Mouse (Mus musculus) CH12.LX (cell line): ENCODE measurements at regions not wholly inside any gene's neighbourhood (a gene's known extent, or its start where the extent isn't known, plus 50 kb on each side); places are given as distances from the start of the nearest gene placed in this dataset.

Source experiments
- CHD2 ChIP-seq: IDR thresholded peaks from 2 replicates; pipeline ENCODE4 v1.6.1; 2011; ENCODE audit warnings: low read length, improper control_type of control experiment
- CTCF ChIP-seq, 2 experiments: IDR thresholded peaks in 1 of 2; conservative IDR thresholded peaks in 1 of 2; 2 replicates each; pipeline ENCODE4 v1.5.1; 2011 to 2012; ENCODE audit warnings: low read depth in 2 of 2, low read length in 2 of 2, improper control_type of control experiment in 1 of 2, inconsistent platforms in 1 of 2, mild to moderate bottlenecking in 1 of 2, moderate library complexity in 1 of 2
- E2F4 ChIP-seq: IDR thresholded peaks from 2 replicates; pipeline ENCODE4 v1.6.1; 2011; ENCODE audit warnings: low read depth, low read length, improper control_type of control experiment; ENCODE audit not compliant: insufficient replicate concordance
- IRF4 ChIP-seq: IDR thresholded peaks from 2 replicates; pipeline ENCODE4 v1.6.1; 2014; ENCODE audit warnings: low read depth, mild to moderate bottlenecking, inconsistent platforms, low read length, improper control_type of control experiment
- MAFK ChIP-seq: IDR thresholded peaks from 2 replicates; pipeline ENCODE4 v1.6.1; 2011; ENCODE audit warnings: low read length, improper control_type of control experiment; ENCODE audit not compliant: insufficient replicate concordance
- MAX ChIP-seq: IDR thresholded peaks from 2 replicates; pipeline ENCODE4 v1.6.1; 2011; ENCODE audit warnings: low read length, improper control_type of control experiment
- MXI1 ChIP-seq: IDR thresholded peaks from 2 replicates; pipeline ENCODE4 v1.6.1; 2011; ENCODE audit warnings: mild to moderate bottlenecking, low read depth, low read length, improper control_type of control experiment
- NELFE ChIP-seq: IDR thresholded peaks from 2 replicates; pipeline ENCODE4 v1.6.1; 2011; ENCODE audit warnings: low read depth, low read length, improper control_type of control experiment
- POLR2A ChIP-seq: IDR thresholded peaks from 2 replicates; pipeline ENCODE4 v1.6.1; 2011; ENCODE audit warnings: low read depth, mild to moderate bottlenecking, improper control_type of control experiment, low read length
- POLR2AphosphoS2 ChIP-seq: IDR thresholded peaks from 2 replicates; pipeline ENCODE4 v1.6.1; 2011; ENCODE audit warnings: low read depth, low read length, improper control_type of control experiment
- USF2 ChIP-seq: conservative IDR thresholded peaks from 2 replicates; pipeline ENCODE4 v1.6.1; 2011; ENCODE audit warnings: low read depth, low read length, improper control_type of control experiment

DNA sequence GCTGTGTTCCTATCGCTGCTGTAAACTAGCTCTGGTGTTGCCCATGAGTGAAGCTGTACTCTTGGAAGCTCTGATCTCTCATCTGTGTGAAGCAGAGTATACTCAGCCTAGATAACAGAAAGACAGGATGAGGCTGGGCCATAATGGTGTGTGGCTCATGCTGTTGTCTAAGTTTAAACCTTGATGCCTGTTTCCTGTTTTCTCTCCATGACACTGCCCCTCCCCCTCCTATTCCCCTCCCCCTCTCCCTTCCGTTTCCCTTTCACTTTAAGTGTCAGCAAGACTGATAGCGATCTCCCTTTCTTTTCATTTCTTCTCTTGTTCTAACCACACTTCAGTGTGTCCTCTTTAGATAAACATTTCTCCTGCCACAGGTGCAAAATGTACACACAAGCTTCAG is 229.2 kb upstream of the Tbc1d5 start:
- TF ChIP-seq MAFK (no peak), MAX (no peak), IRF4 (no peak), USF2 (no peak), CTCF (conservative IDR thresholded peaks at IDR 0.05 in 1 of 2, IDR thresholded peaks at IDR 0.05 in 1 of 2; ENCODE audit: low read depth in 2 of 2, low read length in 2 of 2) (no peak), POLR2A (no peak), MXI1 (no peak), NELFE (no peak), CHD2 (peak; percentile 82), E2F4 (no peak), POLR2AphosphoS2 (no peak)
